Mouse (Mus musculus) splenic B cell, adult 2 months (primary cell): ENCODE results near the gene Baz2b.
A peak's percentile ranks its signal among the peaks of the same experiment; 100 is the strongest.

Source experiments
- DNase-seq: peaks from one replicate; pipeline ENCODE4 v3.0.0-alpha.2; 2011; ENCODE audit warnings: low read depth, low spot score
- H3K27me3 ChIP-seq: 2 replicates; pipeline ENCODE4 v1.6.1; 2012; ENCODE audit warnings: mild to moderate bottlenecking, low read length, moderate library complexity, mixed read lengths; ENCODE audit not compliant: control insufficient read depth, poor library complexity, insufficient read depth, severe bottlenecking
- H3K36me3 ChIP-seq: 2 replicates; pipeline ENCODE4 v1.6.1; 2012; ENCODE audit warnings: mild to moderate bottlenecking, low read length, moderate library complexity, mixed read lengths; ENCODE audit not compliant: control insufficient read depth, poor library complexity, insufficient read depth, severe bottlenecking

Baz2b gene

DNA sequence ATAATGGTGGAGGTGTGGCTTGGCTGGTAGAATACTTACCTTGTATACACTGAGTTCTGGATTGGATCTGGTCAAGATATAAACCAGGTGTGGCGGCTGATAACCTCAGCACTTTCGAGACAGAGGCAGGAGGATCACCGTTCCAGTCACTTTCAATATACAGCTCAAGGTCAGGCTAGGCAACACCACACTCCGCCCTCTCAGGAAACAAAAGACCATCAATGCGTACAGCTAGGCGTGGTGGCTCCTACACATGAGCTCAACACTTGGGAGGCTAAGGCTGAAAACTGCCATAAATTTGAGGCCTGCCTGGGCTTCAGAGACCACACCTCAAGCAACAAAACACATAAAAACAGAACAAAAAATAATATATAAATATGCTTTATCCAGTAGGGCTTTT, 188.5 kb downstream of the Baz2b start:
- Histone ChIP-seq H3K36me3 (no peaks in the 10 kb centered on the region), H3K27me3 (no peaks in the 10 kb centered on the region)
- no peak for DNase-seq

DNA sequence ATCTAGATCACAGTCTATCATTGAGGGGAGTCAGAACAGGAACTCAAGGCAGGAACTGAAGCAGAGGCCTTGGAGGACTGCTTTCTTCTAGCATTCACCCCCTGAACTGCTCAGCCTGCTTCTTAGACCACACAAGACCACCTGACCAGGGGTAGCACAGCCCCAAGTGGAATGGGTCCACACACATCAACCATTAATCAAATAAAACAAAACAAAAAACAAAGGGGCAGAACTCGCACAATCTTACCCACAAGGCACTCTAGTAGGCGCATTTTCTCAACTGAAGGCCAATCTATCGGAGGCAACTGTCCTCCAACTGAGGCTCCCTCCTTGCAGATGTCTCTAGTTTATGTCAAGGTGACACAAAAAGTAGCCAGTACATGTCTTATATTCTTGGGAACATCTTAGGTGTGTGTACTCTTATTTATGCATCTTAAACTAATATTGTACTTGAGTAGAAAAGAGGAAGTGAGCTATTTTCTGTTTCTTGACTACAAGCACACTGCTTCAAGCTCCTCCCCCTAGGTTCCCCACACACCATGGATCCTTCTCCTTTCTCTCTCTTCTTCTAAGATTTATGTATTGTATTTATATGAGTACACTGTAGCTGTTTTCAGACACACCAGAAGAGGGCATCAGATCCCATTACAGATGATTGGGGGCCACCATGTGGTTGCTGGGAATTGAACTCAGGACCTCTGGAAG, 189.9 kb downstream of the Baz2b start:
- Histone ChIP-seq H3K36me3 (no peaks in the 10 kb centered on the region), H3K27me3 (no peaks in the 10 kb centered on the region)
- peak; percentile 82 for DNase-seq

DNA sequence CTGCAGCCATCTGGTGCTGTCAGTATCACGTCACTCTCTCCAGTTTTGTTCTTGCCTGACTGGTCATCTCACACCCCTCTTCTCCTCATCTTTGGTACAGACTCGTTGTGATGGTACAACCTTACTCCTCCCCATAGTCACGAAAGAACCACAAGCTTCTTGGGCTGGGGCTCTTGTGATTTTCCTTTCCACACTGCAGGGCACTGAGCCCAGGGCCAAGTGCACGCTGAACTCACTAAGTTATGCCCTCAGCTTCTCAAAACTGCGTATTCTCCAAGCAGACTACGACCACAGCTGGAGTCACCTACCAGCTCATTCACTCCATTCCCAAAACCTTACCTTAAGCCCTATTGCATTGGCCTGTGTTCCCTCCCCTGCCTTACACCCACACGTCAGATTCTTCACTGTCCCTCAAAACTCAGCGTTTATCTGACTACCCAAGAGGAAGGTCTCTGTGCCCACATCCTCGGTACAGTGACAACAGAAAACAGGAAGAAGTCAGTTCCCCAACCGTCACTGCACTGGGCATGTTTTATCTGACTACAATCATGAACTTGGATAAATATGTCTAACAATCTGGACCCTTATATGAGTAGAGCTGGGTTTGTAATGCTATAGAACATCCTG, 190.7 kb downstream of the Baz2b start:
- H3K36me3 ChIP-seq: no peaks in the 10 kb centered on the region
- peak; percentile 85 for DNase-seq

DNA sequence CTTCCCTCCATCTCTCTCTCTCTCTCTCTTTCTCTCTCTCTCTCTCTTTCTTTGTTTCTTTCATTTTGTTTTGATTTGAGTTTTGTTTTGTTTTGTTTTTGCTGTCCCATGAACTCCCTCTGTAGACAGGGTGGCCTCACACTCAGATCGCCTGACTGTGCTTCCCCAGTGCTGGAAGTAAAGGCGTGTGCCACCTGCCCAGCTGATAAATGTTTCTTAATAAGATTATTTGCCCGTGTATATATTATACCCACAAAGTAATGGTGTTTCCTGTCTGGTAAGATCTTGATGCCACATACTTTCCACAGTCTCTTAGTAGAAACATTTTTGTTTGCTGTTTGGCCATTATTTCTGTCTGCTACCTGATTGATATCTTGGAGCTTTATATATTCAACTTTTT, 198.1 kb downstream of the Baz2b start:
- Histone ChIP-seq H3K27me3 (no peaks in the 10 kb centered on the region), H3K36me3 (no peaks in the 10 kb centered on the region)
- no peak for DNase-seq

More for the DNA sequence above, 190.7 kb downstream of the Baz2b start:
- no peaks in the 10 kb centered on the region for H3K27me3 ChIP-seq

DNA sequence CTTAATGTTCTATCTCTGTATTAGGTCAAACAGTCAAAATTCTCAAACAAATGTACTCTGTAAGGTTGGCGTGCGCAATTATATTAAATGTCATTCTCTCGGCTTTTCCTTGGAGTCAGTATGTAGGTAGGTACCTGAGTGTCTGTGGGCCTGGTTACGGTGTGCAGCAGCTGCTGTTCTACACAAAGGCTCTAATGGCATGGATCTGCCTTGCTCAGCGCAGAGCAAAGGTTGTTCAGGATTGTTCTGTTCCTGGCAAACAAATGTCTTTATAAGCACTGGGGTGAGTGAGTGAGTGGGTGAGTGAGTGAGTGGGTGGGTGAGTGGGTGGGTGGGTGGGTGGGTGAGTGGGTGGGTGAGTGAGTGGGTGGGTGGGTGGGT, 206.0 kb downstream of the Baz2b start:
- 0 out of 2 replicates have a peak, but pooled peaks cover 5% of the 10 kb centered on the region for H3K36me3 ChIP-seq
- DNase-seq: no peak
- H3K27me3 ChIP-seq: no peaks in the 10 kb centered on the region

DNA sequence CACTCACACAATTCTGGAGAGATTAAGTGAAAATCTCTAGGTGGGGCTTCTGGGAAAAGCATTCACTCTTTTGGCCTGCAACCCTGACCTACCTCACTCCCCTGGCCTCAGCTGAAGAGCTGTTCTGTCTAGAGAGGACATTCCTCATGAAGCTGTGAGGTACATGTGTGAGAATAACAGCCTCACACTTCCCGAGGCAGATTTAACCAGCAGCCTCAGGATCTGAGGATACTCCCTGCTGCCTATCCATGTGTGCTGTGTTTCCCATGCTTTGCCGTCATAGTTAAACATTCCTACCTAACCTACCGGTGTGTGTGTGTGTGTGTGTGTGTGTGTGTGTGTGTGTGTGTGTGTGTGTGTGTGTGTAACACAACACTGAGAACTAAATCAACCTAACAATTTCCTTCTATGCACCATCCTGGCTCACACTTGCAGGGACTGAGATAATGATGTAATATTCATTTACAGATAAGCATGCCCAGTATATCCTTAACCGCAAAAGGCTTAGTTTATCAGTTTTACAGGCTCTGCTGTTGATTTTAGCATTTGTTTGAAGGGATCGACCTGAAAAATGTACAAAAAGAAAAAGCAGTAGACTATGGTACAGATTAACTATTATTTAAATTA, 206.5 kb downstream of the Baz2b start:
- no peak for DNase-seq

DNA sequence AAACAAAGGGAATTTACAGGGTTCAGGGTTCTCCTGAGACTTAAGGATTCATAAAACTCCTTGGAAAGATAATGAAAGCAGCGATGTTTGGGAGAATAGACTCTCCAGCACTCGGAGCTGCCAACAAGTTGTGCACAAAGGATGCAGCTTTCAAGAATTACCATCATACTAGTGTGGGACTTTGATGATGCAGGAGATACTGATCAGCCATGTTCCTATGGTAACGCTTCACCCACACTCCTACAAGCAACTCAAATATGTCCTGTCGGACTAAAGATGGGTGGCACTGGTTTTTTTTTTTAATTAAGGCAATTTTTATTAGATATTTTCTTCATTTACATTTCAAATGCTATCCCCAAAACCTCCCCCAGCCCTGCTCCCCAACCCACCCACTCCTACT, 209.4 kb downstream of the Baz2b start:
- no peak for DNase-seq
- Histone ChIP-seq H3K36me3 (0 out of 2 replicates have a peak, but pooled peaks cover 5% of the 10 kb centered on the region), H3K27me3 (no peaks in the 10 kb centered on the region; the same call in 1 of the 2 replicates)

More for the DNA sequence above, 206.5 kb downstream of the Baz2b start:
- H3K36me3 ChIP-seq: 0 out of 2 replicates have a peak, but pooled peaks cover 5% of the 10 kb centered on the region
- no peaks in the 10 kb centered on the region; the same call in 1 of the 2 replicates for H3K27me3 ChIP-seq

DNA sequence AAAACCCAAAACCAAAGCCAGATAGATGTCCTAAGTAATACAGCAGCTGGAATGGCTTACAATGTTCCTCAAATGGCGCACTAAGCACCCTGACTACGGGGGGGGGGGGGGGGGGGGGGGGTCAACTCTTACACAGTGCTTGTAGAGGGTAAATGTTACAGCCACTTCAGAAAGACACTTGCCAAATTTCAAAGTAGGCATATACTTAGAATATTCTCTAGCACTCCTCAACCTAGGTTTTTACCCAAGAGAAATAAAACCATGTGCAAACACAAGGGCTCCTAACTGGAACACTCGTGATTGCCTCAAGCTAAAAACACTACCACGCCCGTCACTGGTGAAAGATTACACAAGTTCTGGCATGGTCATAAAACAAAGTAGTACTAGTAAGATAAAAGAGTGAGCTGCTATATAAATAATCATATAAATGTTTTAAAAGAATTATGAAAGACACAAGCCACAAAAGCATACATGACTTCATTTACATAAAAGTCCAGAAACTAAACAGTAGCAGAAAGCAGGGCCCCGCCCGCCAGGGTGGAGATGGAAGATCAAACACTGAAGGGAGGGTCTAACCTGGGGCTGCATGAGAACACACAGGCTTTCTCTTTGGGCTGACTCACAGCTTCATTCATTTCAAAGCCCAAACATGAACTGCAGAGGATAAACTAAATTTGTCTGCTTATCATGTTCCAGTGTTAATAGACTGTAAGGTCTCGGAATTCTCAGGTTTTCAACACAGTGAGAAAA, 212.0 kb downstream of the Baz2b start:
- no peak for DNase-seq

DNA sequence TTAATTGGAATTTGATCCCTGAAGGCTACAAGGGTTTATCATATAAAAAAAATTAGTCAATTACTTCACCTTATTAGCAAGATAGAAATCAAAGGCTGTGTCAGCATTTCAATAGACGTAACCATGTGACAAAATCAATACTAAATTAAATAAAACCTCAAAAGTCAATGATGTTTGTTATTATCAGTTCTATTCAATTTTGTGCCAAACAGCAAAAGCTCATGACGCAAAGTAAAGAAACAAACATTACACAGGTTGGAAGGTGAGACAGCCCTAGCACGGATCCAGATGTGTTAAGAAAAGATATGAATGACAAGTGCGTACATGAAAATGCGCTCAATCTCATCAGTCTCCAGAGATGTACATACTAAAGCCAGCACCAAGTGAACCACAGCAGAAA, 212.7 kb downstream of the Baz2b start:
- Histone ChIP-seq H3K36me3 (no peaks in the 10 kb centered on the region; the same call in 1 of the 2 replicates), H3K27me3 (no peaks in the 10 kb centered on the region; the same call in 1 of the 2 replicates)
- DNase-seq: no peak

More for the DNA sequence above, 212.0 kb downstream of the Baz2b start:
- H3K27me3 ChIP-seq: no peaks in the 10 kb centered on the region; the same call in 1 of the 2 replicates
- H3K36me3 ChIP-seq: no peaks in the 10 kb centered on the region

DNA sequence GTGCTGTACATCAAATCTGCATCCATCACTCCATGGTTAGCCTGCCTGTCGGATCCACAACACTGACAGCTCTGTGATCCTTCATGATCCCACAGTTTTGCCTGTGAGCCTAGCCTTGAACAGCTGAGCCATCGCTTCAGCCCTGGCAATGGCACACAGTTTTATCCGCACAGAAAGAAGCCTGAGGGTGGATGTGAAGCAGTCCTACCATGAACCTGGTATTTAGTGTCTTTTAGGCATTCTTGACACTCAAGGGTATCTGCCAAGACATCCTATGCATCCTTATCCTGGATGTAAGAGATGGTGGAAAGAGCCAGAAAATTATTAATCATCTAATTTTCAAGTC, 216.5 kb downstream of the Baz2b start:
- DNase-seq: no peak
- no peaks in the 10 kb centered on the region; the same call in 1 of the 2 replicates for H3K27me3 ChIP-seq
- H3K36me3 ChIP-seq: no peaks in the 10 kb centered on the region; the same call in 1 of the 2 replicates

DNA sequence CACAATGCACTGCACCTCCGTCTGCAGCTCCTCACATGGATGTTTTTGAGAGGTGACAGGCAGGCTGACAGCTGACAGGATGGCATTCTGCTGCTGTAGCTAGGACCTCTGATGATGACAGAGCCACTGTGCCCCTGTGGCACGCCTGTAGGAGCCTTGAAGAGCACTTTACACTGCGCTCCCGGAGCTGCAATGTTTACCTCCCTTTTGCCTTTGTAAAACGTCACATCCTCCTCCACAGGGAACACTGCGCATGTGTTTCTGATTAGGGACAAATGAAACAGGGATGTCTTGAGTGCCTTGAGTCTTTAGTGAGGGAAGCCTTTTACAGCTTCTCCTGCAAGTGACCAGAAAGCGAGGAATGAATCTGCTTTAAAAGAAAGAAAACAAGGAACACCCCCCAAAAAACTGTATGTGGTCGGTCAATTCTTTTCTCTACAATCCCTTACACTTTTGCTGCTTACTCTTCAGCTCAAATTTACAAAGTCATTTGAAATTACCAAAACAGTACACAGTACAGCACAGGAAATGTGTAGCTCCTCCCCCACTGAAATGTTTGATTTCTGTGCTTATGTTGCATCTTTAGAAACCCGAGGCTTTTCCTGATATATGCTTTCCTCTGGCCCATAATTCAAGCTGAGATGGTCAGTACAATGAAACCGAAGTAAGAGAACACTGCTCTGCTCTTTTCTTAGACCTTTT, 217.0 kb downstream of the Baz2b start:
- Histone ChIP-seq H3K36me3 (no peaks in the 10 kb centered on the region; the same call in 1 of the 2 replicates), H3K27me3 (no peaks in the 10 kb centered on the region)
- DNase-seq: no peak

DNA sequence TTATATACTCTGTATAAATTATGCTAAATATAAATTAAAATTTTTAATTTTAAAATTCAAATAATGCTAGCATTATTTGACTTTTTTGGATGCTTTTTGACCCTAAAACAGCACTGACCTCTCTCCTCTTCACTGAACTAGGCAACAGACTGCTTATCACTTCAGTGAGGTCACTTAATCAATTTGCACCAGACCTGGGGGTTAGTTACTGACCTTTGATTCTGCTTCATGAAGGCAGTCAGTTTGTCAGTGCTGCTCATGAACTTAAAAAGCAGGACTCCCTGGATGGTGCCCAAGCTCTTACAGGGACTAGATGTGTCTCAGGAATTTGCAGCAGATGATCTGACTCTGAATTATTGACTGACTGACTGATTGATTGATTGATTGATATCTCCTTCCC, 217.9 kb downstream of the Baz2b start:
- Histone ChIP-seq H3K27me3 (no peaks in the 10 kb centered on the region), H3K36me3 (no peaks in the 10 kb centered on the region; the same call in 1 of the 2 replicates)
- no peak for DNase-seq

DNA sequence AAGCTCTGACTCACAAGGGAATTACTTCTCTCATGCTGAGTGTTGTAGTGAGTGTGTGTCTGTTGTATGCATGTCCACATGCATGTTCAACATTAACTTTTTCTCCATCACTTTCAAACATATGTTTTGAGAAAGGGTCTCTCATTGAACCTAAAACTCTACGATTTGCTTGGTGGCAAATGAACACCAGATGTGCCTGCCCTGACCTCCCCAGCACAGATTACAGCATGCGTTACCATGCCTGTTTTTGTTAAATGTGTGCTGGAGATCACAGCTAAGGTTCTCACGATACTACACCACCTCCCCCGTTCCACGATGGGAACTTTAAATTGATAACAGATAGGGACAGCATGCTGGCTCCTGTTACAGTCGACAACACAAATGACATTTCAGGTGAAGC, 222.1 kb downstream of the Baz2b start:
- no peaks in the 10 kb centered on the region; the same call in 1 of the 2 replicates for H3K36me3 ChIP-seq
- no peak for DNase-seq
- H3K27me3 ChIP-seq: no peaks in the 10 kb centered on the region
